Mouse (Mus musculus) megakaryocyte, embryonic 14.5 days (primary cell): ENCODE results near the gene Ech1.

Source experiments
- FLI1 ChIP-seq: IDR thresholded peaks from 2 replicates; pipeline ENCODE4 v1.6.1; 2012; ENCODE audit warnings: low read length, inconsistent platforms, mixed read lengths
- GATA1 ChIP-seq: IDR thresholded peaks from 3 replicates; pipeline ENCODE4 v1.6.1; 2012; ENCODE audit warnings: mixed read lengths, low read length, inconsistent platforms, borderline replicate concordance

DNA sequence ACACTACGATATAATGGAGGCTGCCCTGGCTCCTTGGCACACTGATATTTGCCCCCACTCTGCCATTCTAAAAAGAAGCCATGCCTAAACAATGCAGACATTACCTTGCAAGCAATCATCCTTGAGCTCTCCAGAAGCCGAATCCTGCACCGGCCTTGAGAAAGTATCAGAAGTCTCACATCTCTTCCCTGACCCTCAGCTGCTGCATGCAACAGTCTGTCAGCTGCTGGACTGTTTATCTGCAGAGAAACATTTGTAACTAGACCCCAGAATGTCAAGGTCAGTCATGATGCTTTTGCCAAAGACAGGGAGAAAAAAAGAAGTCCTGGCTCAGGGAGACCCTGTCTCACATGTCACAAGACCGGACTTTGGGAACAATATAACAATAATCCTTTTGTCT is 51.1 kb downstream of the Ech1 start:
- TF ChIP-seq GATA1 (no peak), FLI1 (no peak)
